Mouse (Mus musculus) kidney, adult 8-10 months (tissue): ENCODE measurements around the gene Maml1.
"Not testable (repeated sequence)": the region's sequence is repeated elsewhere in the genome, so short reads cannot be mapped to it uniquely, and the experiment has no call there.

Experiments used
- DNase-seq, 2 experiments: peaks; one replicate each; pipeline ENCODE4 v3.0.0; 2022

Maml1 gene

DNA sequence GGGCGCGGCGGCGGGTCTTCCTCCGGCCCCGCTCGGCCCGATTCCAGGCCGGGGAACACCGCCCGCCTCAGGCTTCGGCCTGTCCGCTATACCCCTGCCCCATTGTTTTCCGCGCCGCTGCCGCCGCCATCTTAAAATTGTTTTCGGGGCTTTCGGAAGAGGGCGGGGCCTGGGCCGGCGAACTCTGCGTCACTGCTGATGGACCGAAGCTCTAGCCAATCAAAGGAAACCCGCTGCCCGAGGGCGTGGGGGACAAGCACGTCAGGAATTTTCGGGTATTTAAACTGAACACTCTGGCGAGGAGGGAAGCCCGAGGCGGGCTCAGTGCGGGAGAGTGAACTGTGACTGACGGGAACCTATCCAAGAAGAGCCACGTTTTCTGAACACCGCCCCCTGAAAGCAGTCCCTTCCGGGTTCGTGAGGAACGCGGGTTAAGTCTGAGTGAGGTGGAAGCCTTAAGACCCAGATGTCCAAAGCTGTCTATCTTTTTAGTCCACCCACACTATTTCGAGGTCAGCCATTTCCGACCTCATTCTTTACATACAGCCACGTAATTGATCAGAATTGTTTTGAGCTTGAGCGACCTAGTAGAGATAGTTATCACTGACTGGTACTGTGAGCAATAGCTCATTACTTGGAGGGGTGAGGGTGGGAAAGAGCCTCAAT is at the start of gene Maml1:
Gene Maml1 (minus strand): TSS at position 122 of the 666 bp plus-strand sequence.
- DNase-seq, result peak; percentile 99

DNA sequence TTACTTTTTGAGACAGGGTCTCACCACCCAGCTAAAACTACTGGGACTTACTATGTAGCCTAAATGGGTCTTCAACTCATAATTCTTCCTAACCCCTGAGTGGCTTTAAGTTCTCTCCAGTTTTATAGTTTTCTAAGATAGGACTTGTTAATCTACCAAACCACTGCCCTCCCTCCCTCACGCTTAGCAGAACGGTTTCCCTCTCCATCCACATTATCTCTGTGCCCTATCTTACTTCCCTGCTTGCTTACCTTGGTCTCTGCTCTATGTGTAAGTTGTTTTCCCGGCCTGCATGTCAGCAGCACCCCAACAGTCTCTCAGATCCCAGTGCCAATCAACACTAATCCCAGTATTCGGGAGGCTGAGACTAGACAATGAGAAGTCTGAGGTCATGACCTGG is 44.8 kb upstream of the Maml1 start:
- no peak for DNase-seq

DNA sequence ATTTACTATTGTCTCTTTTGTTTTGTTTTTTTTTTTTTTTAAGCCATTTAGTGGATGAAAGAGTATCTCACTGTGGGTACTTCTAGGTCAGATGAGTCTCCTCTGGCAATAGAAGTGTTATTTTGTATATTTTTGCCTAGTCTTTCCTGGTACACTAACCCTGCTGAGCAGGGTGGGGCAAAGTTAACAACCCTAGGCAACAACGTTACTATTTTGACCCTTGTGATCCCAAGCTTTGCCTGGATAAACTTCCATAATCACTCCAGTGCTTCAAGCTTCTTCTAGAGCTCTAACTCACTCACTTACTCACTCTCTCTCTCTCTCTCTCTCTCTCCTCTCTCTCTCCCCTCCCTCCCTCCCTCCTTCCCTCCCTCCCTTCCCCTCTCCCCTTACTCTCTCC is 44.0 kb upstream of the Maml1 start:
- no peak for DNase-seq

DNA sequence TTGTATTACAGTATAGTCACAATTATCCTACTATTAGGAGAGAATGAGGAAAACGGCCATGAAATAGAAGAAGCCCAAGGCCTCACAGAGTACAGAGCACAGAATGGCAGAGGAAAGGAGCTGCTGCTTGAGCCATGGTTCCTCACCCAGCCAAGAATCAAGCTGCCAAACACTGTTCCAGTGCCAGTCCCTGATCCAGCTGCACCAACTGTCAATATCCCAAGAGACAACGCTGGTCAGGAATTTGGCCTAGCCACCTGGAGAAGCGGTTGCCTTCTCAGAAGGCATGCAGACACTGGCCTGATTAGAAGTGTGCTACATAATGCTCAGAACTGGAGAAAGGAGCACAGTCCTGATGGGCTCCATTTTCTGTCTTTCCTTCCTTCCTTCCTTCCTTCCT is 41.1 kb upstream of the Maml1 start:
- no peak for DNase-seq

DNA sequence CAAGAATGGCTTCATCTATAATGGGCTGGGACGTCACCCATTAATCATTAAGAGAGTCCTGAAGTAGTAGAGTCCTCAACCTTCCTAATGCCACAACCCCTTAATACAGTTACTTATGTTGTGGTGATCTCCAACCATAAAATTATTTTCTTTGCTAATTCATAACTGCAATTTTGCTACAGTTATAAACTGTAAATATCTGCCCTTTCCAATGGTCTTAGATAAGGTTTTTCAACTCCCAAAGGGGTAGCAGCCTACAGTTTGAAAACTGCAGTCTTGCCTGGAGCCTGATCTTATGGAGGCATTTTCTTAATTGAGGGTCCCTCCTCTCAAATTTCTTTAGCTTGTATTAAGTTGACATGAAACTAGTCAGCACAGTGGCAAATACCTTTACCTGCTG is 37.3 kb upstream of the Maml1 start:
- no peak for DNase-seq

DNA sequence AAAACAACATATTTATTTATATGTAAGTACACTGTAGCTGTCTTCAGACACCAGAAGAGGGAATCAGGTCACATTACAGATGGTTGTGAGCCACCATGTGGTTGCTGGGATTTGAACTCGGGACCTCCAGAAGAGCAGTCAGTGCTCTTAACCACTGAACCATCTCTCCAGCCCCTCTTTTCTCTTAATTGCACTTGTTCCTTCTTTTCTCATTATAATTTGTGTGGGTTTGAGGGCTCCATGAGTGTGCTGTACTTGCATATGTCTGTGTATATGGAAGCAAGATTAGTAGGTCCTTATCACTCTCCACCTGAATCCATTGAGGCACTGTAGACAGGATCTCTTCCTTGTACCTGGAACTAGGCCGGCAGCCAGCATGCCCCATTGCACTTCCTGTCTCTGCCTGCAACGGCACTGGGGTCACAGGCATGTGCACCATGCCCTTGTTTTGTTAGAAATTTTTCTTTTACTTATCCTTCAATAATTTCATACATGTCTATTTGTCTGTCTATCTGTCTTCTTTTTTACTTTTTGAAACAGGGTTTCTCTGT is 36.0 kb upstream of the Maml1 start:
- DNase-seq, result no peak

DNA sequence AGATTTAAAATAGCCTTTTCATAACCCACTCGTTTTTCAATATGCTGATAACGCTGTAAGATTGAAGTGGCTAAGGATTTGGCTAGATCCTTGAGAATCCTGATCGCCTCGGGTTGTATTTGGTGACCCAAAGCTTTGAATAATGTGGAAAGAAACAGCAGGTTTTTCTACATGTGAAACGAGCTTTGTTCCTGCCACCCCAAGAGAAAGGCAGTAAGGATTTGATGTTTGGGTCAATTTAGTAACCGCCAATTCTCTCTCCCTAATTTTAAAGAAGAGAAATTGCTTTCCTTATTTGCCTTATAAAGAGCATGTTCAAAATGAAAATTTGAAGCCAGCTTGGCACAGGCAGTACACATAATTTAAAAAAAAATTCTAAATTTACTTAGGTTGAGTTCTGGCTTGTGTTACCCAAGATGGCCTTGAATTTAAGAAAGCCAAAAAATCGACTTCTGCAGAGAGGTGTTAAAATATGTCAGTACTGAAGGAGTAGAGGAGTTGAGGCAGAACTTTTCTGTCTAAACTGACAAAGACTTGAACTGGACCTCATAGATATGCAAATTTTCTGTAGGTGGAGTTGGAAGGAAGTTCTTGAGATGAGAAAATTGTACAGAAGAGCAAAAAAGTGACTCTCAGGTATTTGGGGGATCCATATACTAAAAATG is 34.3 kb upstream of the Maml1 start:
- DNase-seq, result no peak

DNA sequence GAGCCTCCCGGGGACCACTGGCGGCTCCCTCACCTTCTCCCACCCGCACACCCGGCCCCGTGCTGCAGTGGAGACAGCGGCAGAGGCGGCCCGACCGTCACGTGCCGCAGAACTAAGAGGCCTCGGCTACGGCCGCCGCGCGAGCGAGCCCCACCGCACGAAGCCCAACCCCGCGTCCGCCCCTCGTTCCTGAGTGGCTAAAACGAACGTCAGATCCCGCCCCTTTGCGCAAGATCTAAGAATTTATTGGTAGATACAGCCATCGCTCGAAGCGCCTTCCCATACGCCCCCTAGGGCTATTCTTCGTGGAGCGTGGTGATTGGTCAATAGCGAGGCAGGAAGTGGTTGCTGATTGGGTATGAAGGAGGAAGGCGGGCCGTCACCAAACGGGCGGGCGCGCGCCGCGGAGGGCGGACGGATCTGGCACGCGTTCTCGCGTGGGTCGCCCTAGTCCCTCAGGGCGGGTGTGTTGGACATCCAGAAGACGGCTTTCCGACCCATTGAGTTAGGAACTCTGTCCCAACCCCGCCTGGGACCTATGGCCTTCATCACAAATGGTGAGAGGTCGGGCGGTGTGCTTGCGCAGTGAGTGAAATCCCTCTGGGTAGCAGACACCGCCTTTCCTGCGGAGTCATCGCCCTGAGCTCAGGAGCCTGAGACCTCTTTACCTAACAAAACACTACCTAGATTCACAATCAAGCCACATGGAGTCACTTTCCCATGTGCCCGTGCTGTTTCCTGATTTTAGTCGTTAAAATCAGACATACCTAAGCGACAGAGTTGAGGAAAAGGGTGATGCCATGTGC is 33.6 kb upstream of the Maml1 start, which contains the start of gene Canx:
Gene Canx (minus strand): TSS at position 178 of the 806 bp plus-strand sequence.
- peak; percentile 99 for DNase-seq

DNA sequence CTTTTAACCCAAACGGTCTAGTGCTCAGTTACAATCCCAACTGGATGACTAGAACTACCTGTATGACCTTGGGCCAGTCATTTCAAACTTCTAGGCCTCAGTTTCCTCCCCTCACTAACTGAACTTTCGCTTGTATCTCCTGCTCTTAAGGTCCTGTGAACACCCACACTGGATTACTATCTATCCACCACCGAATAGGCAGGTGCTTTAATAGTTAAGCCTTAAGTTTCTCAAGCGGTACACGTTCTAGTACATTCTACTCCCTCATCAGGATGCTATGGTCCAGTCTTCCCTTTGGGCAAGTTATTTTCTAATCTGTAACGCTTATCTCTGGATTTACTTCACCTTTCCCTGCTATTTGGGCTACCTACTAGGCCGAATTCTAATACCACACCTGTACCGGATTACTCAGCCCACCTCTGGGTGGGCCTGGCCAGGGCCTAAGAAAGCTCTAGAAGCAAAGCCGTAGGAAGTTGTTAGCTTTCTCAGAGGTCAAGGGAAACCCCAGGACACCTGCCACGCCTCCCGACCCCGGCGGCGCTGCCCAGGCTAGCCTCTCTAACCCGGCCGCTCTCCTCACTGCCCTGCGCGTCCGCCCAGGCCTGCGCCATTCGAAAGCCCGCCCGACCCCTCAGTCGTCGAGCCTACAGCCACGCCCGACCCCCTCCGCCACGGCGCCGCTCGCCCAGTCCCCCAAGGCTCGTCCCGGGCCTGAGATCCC is 32.8 kb upstream of the Maml1 start:
- DNase-seq, result peak; percentile 46 to 52

DNA sequence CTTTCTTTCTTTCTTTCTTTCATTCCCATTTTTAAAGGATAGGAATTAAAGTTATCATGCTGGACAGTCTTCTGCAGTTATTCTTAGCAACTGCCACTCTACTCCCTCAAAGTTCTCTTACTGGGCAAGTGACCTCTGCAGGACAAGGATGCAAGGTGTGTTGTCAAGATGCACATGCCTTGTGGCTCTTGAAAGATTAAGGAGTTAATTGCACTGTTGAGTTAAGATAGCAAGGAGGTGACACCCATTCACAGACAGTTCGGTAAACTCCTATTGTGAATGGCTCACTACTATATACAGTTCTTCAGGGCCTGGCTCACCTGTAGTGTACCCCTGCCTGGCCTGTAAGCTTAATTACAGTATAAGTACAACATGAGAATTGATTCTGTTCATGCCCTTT is 31.7 kb upstream of the Maml1 start:
- DNase-seq, result no peak

DNA sequence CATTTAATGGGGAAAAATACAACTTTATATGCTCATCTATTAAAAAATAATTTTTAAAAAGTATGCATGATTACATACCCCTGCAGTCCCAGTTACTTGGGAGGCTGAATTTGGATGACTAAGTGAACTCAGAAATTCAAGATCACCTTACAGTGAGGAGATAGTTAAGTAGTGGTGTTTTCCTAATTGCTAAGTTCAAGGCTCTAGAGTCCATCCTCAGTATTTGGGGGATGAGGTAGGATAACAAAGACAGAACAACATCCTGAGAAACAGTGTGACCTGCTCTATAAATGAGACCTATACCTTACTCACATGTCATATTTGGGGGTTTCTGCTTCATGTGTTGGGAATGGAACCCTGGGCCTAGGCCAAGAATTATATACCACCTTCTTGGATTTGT is 30.2 kb upstream of the Maml1 start:
- no peak for DNase-seq

DNA sequence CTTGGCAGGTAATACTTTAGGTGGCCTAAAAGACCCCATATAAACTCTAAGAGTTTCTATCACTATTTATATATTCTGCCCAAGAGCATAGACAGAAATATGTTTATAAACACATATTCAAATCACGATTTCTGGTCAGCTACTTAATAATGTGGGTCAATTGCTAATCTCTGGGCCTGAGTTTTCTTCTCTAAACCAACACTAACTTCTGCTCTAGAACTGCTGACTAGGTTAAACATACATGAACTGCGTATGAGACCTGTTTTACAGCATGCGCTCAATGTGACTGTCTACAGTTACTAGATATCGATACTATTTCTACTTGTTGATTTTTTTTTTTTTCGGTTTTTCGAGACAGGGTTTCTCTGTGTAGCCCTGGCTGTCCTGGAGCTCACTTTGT is 29.1 kb upstream of the Maml1 start:
- no peak for DNase-seq

DNA sequence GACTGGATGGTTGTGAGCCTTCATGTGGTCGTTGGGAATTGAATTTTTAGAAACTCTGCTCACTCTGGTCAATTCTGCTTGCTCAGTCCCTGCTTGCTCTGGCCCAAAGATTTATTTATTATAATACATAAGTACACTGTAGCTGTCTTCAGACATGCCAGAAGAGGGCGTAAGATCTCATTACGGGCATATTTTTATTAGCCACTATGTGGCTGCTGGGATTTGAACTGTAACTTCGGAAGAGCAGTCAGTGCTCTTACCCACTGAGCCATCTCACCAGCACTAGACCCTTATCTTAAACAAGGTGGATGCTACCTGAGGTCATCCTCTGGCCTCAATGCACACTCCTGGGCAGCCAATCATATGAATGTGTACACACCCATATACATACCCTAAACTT is 27.2 kb upstream of the Maml1 start:
- DNase-seq, result not testable (repeated sequence)

DNA sequence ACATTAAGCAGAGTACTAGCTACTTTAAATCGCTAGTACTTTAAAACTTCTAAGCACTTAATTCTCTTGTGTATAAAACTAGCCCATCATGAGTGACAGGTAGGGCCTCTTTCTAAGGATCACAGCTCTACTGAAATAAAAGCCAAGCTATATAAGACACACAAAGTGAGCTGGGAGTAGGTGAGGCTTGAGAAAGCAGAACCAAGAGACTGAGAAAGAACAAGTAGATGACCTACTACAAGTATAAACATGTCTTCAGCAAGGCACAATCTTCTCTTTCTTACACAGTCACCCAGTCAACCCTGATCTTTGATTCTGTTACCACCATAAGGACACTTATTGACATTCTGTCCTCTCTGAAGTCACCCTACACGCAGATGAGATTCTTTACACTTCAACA is 20.7 kb upstream of the Maml1 start:
- DNase-seq, result no peak

DNA sequence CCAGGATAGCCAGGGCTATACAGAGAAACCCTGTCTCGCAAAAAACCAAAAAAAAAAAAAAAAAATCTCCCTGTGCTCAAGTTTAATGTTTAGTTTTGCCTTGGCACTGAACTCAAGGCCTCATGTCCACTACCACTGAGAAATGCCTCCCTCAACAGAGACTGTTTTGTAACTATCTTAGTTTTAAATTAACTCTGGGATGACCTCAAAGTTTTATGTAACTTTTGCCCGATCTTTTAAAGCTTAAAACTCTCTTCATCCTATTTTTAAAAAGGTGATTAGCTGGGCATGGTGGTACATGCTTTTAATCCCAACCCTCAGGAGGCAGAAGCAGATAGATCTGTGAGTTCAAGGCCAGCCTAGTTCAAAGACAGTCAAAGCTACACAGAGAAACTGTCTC is 11.3 kb upstream of the Maml1 start:
- peak in 1 of 2 experiments; percentile 67 for DNase-seq

DNA sequence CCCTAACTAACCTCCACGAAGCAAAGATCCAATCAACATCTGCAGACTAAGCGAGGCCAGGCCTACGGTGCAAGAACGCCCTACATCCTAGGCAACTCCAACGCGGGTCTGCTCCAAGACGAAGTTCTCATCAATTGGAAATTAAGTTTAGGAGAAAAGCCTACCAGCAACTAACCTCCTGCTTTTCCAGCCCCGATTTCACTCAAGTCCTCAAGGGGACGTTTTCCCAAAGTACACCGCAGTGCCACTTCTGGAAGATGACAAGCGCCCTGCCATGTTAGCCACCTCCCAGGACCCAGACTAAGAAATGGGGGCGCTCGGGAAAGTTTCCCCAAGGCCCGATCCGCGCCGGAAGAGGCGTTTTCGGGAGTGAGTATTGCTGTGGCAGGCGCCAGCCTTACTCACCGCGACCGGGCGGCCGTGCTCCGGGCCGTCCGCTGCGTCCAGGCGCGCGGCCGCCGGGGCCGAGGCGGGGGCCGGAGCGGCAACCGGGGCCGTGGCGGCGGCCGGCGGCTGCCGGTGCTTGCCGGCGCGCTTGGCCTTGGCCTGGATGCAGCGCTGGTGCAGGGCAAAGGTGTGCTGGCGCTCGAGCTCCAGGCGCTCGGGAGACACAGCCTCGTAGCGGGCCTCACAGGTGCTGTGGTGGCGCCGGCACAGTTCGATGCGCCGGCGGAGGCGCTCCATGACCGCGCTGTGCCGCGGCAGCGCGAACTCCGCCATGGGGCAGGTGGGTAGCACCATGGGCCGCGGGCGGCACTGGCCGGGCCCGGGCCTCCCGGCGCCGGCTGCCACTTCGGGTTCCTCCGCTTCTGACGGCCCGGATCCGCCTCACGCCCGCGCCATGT is 568 bp downstream of the Maml1 start:
- peak; percentile 26 to 54 for DNase-seq

DNA sequence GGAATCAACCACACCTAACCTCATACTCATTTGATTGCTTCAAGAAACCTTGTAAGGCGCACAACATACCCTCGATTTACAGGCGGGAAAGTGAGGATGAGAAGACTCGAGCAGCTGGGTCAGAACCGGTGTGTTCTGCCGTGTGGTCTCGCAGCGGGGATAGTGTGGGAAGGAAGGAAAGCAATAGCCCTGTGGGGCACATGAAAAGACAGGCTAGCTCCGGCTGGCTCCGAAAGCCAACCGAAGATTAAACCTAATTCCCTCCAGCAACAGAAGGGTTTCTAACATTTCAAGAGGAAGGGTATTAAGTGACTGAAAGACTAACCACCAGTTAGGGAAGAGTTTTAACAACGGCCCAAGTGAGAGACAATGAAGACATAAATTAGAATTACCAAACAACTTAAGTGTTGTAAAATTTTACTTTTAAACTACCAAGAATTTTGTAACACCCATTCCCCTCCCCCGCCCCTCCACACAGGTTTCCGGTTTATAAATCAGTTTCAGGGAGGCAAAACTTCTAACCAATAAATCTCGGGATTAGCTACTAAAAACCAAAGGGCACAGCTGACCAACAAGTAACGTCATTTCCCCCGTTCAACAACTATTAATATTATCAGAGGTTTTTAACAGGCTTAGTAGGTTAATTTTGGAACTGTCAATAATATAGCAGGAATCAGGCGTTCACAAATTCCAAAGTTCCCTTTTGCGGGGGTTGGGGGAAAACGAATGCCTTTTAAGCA is 1.5 kb downstream of the Maml1 start:
- DNase-seq, result peak; percentile 25 to 41

DNA sequence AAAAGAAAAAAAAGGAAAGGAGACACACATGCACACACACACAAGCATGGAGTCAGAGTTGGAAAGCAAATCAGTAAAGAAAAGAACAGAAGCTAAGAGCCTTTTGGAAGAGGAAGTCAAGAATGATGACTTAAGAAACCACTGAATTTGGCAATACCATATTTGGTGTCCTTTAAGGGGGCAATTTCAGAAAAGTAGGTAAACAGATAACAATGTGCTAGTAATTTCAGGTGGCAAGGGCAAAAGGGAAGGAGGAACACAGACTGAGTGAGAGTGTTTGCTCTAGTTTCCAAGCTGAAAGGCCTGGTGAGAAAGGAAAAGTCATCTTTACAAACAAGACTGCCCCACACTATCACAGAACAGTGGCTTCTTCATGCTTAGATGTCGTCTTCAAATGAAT is 5.7 kb downstream of the Maml1 start:
- DNase-seq, result no peak

DNA sequence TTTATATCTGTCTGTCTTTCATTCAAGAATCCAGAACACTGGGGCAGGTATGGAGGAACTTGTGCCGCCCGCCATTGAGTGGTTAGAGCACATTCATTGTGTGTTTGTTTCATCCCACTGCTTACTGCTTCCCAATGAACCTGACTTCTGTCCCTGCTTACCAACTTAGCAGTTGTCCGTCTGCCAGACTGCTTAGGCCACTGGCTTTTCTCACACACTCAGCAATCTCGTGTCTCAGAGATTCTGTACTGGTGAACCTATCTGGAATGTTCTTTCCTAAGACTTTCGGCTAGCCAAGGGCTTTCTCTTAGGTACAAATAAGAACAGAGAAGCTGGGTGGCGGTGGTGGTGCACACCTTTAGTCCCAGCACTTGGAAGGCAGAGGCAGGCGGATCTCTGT is 6.4 kb downstream of the Maml1 start:
- peak in 1 of 2 experiments; percentile 31 for DNase-seq

DNA sequence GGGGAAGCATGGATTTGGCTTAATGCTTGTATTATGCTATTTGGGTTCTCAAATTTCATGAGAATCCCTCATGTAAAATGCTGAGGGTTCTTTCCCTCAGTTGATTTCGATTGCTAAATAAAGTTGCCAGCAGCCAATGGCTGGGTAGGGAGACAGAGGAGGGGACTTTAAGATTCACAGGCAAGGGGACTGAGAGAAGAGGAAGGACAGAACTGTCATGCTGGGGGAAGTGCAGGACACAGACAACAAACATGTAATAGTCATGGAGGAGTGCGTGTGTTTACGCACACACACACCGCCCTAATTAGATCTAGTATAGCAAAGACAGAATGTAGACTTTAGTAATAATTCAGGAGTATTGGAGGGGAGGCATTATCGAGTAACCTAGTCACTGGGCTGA is 6.8 kb downstream of the Maml1 start:
- no peak for DNase-seq

DNA sequence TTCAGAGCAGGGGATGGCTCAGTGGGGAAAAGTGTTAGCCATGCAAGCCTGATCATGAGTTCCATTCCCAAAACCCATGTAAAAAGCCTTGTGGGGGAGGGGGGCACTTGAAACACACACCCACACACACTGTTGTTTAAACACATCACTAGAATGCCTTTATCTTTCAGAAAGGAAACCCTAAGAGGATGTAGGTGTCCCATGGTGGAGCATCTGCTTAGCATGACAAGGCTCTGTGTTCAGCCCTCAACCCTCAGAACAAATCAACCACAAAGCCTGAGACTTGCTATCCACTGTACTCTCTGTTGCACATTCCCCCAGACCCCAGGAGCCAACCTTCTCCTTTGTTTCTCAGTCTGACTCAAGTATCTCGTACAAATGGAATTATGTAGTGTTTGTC is 12.1 kb downstream of the Maml1 start:
- DNase-seq, result no peak
